Mouse (Mus musculus): ENCODE results near the gene Acss1.

GRCm38 (mm10) chr2:150607086-150607485, 61.2 kb downstream of the Acss1 start:
- TF ChIP-seq GATA1 (IDR thresholded peaks at IDR 0.05; ENCODE audit: low read length) (no peak), TAL1 (IDR thresholded peaks at IDR 0.05; ENCODE audit: low read length) (no peak)
